Mouse (Mus musculus) limb, embryonic 13.5 days (tissue): ENCODE measurements around the gene Hist1h2bg. TPM values are rescaled to one million over a fixed set of nuclear protein-coding genes. Genes with fewer than 3 reads are reported as not detected.
A peak's percentile ranks its signal among the peaks of the same experiment; 100 is the strongest.

Experiments used
- ATAC-seq: fragments of 200-750 bp; cut with Nextera tagmentation; 2 replicates; pipeline ENCODE4 v1.8.0; 2017; ENCODE audit warnings: low read depth, moderate number of reproducible peaks, moderate TSS enrichment; ENCODE audit not compliant: low FRiP score
- H3K27ac ChIP-seq: fragments of 300-500 bp; sonication (generic); 2 replicates; pipeline ENCODE4 v1.5.1; 2015; ENCODE audit warnings: inconsistent platforms, mild to moderate bottlenecking, moderate library complexity
- H3K27me3 ChIP-seq: fragments of 300-500 bp; sonication (generic); 2 replicates; pipeline ENCODE4 v1.6.1; 2015; ENCODE audit warnings: mild to moderate bottlenecking, inconsistent platforms
- H3K36me3 ChIP-seq: fragments of 300-500 bp; sonication (generic); 2 replicates; pipeline ENCODE4 v1.6.1; 2015; ENCODE audit warnings: inconsistent platforms, mild to moderate bottlenecking, moderate library complexity
- H3K4me1 ChIP-seq: fragments of 300-500 bp; sonication (generic); 2 replicates; pipeline ENCODE4 v1.6.1; 2015; ENCODE audit warnings: inconsistent platforms
- H3K4me2 ChIP-seq: fragments of 300-500 bp; sonication (generic); replicated peaks from 2 replicates; pipeline ENCODE4 v1.6.1; 2015; ENCODE audit warnings: inconsistent platforms, mild to moderate bottlenecking, moderate library complexity
- H3K4me3 ChIP-seq: fragments of 300-500 bp; sonication (generic); 2 replicates; pipeline ENCODE4 v1.5.1; 2015; ENCODE audit warnings: moderate library complexity, mild to moderate bottlenecking, inconsistent platforms
- H3K9ac ChIP-seq: fragments of 300-500 bp; sonication (generic); 2 replicates; pipeline ENCODE4 v1.6.1; 2015; ENCODE audit warnings: mild to moderate bottlenecking, inconsistent platforms
- H3K9me3 ChIP-seq: fragments of 300-500 bp; sonication (generic); 2 replicates; pipeline ENCODE4 v1.6.1; 2016; ENCODE audit warnings: inconsistent platforms
- WGBS: fragments of 180-500 bp; shearing (Covaris S2); methylation state at CpG from one replicate; pipeline ENCODE4 v1.1.7; 2015; 5-methylcytosine and 5-hydroxymethylcytosine counted together
- polyA plus RNA-seq: library from polyadenylated mRNA; unstranded; fragments of >200 nt; fragmentation: Nextera tagmentation; extraction: Ambion mirVana; gene quantifications from 2 replicates; pipeline ENCODE4 v1.2.1, GENCODE M21; 2015

The Hist1h2bg gene
- polyA plus RNA-seq, 1 experiment from 2014 or later, result 11.2 TPM

DNA sequence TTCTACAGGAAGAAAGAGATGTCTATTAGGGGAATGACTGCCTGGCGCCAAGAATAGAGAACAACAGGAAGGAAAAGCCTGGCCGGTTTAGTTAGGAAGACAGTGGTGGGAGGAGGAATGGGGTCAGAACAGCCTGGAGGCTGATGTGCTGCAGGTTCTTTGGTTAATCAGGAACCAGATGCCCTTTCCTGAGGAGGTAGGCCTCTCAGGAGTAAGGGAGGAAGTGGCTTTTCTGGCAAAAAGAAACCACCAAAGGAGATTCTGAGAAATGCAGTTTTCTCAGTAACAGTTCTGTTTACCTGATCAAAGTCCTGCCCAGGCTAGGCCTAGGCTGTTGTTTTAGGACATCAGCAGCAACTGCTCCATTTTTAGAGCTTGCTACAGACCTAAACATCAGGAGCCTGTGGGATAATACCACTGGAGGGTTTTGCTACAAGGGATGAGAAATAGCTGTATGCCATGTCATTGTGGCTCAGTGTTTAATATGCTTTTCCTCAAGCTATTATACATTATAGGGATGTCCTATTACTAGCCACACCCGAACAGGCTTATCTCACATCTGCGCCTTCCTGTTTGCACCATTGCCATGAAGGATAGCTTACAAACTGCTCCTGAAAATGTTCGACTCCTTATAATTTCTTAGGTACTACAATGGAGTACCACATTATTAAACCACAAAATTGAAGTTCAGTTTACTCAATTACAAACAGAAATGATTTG, 22.0 kb downstream of the Hist1h2bg start:
- Histone ChIP-seq H3K4me2 (no peak overlapping the region), H3K27me3 (no peaks in the 10 kb centered on the region), H3K9me3 (no peaks in the 10 kb centered on the region), H3K27ac (peak overlapping the region; percentile 73), H3K36me3 (no peaks in the 10 kb centered on the region), H3K4me3 (no peak overlapping the region), H3K4me1 (peaks cover 8% of the 10 kb centered on the region), H3K9ac (no peak overlapping the region)
- no peak for ATAC-seq
- 69% methylated on average over 5 of the region's 5 CpGs for WGBS

DNA sequence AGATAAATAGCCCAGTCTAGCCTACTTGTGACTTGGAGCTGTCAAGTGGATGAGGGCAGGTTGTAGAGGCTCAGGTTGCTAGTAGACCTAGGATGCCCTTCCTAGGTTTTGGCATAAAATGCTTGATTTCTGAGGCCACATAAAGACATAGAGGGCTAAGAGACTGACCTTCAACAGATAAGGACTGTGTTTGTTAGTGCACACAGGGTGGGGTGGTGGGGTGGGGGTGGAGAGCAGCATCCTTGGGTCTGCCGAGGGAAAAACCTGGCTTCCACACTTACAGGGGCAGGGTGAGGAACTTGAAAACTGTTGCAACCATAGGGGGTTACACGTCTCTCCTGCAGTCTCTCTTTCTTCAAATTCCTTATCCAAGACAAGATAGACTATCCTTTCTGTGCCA, 24.0 kb downstream of the Hist1h2bg start:
- Histone ChIP-seq H3K27me3 (no peaks in the 10 kb centered on the region), H3K4me2 (no peak overlapping the region), H3K36me3 (no peaks in the 10 kb centered on the region), H3K4me3 (no peak overlapping the region), H3K9me3 (no peaks in the 10 kb centered on the region), H3K9ac (no peak overlapping the region), H3K27ac (no peak overlapping the region), H3K4me1 (peaks cover 8% of the 10 kb centered on the region)
- ATAC-seq, result no peak
- 86% methylated on average over 2 of the region's 2 CpGs for WGBS

DNA sequence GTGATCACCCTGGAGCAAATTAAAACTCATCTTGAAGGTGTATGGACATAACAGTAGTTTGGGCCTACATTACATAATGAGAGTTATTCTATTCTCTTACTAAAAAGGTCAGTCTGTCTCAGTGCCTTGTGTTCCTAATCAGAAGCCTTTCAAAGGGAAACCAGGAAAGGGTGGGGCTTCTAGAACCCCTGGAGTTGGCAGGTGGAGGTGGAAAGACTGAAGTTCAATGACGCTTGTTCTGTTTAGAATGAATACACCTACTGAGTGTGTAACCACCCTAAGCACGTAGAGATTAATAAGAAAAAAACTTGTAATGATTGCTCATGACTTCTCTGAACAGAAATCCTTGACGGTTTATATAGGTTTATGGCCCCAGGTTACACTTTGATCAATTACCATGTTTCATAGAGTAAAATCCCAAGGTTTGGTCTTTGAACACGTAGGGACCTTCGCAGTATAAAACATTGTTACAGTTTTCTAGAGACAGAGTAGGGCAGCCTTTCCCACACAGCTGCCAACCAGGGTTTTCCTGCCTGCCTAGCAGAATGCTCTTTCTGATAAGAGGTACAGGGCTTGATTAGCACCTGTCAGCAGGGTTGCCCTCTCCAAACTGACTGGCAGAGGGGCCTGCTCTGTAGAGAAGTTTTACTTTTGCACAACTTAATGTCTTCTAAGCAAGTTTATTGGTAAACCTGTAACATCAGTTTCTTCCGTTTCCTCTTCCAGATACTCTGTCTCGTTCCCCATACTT, 24.6 kb downstream of the Hist1h2bg start:
- Histone ChIP-seq H3K4me2 (no peak overlapping the region), H3K9me3 (no peaks in the 10 kb centered on the region), H3K27me3 (no peaks in the 10 kb centered on the region), H3K9ac (no peak overlapping the region), H3K4me1 (peaks cover 8% of the 10 kb centered on the region), H3K36me3 (no peaks in the 10 kb centered on the region), H3K27ac (no peak overlapping the region), H3K4me3 (no peak overlapping the region)
- WGBS, result 70% methylated on average over 7 of the region's 7 CpGs
- ATAC-seq, result no peak

DNA sequence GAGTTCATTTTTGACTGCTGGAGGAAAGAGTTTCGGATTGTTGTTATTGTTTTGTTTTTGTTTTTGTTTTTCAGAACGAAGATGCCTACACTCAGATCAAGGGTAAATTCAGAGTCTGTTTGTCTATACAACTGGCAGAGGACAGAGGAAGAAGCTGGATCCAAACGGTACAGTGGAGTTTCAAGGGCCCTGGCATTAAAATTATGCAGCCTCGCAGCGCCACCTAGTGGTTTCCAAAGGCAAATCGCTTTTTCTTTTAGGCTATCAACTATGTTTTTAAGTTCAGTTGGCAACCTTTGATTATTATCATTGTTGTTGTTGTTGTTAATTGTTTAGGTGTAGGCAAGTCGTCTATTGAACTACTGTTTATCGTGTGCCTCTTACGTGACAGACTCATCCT, 26.8 kb downstream of the Hist1h2bg start:
- no peak overlapping the region for H3K27ac ChIP-seq
- H3K4me2 ChIP-seq, result no peak overlapping the region
- H3K9me3 ChIP-seq, result no peaks in the 10 kb centered on the region
- ATAC-seq, result no peak
- H3K4me3 ChIP-seq, result no peak overlapping the region
- H3K36me3 ChIP-seq, result no peaks in the 10 kb centered on the region
- no peak overlapping the region for H3K9ac ChIP-seq
- H3K4me1 ChIP-seq, result peaks cover 4% of the 10 kb centered on the region
- WGBS, result 7% methylated on average over 9 of the region's 9 CpGs
- H3K27me3 ChIP-seq, result no peaks in the 10 kb centered on the region

DNA sequence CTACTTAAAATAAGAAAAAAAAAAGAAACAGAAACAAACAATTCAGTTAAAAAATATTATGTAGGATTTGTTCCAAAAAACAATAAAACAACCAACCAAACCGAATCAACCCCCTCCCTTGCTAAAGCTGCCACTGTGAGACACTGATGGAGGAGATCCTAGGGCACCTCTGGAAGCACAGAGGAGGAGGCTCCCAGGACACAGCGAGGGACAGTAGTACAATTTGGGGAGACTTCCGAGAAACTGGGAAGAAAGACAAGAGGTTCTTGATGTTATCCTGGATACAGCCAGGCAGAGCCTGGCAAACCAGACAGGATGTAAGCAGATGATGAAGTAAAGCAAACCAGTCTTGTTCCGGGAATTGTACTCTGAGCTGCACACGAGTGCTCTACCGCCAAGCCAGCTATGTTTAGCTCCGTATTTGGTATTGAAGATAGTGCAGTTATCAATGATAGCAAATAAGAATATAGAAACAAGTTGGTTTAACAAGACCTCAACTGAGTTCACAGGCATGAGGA, 32.0 kb downstream of the Hist1h2bg start:
- Histone ChIP-seq H3K9me3 (no peaks in the 10 kb centered on the region), H3K4me1 (no peaks in the 10 kb centered on the region), H3K27ac (no peak overlapping the region), H3K4me3 (no peak overlapping the region), H3K27me3 (no peaks in the 10 kb centered on the region), H3K9ac (no peak overlapping the region), H3K4me2 (no peak overlapping the region), H3K36me3 (no peaks in the 10 kb centered on the region)
- no peak for ATAC-seq
- WGBS, result 80% methylated on average over 7 of the region's 7 CpGs

DNA sequence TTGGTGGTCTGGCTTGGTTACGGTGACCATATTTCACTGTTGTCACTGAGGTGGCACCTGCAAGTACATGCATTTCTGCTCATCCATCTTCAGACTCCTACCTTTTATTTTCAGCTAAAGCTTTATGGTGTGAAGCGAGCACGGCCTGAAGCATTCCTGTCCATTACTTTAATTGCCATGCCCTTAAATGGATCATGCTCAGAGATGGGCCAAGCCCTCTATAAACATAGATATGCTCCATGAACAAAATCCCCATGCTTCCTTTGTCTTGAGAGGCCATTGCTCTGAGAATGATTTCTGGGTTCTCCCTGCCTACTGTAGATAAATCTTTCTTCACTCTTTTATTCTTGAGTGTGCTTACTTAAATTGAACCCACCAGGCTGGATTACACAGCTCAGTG, 33.3 kb downstream of the Hist1h2bg start:
- H3K36me3 ChIP-seq, result no peaks in the 10 kb centered on the region
- no peak overlapping the region for H3K4me3 ChIP-seq
- H3K4me2 ChIP-seq, result no peak overlapping the region
- H3K9ac ChIP-seq, result no peak overlapping the region
- no peaks in the 10 kb centered on the region for H3K9me3 ChIP-seq
- 74% methylated on average over 3 of the region's 3 CpGs for WGBS
- no peak overlapping the region for H3K27ac ChIP-seq
- H3K4me1 ChIP-seq, result no peaks in the 10 kb centered on the region
- ATAC-seq, result no peak
- H3K27me3 ChIP-seq, result no peaks in the 10 kb centered on the region

DNA sequence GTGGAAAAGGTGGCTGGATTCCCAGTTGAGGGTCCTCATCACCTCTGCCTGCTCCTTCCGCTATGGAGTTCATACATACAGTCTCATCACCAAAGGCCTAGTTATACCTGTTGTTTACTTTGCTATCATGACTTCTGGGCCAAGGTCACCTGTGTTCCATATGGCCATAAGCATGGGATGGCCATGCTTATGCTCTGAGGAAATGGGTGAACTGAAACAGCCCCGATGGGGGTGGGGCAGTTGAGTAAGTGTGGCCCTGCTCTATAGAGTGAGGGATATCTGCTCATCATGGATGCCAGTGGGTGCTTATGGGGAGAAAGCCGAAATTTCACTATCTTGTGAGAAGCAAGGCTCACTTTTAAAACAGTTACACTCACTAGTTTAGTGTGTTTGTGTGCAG, 33.9 kb downstream of the Hist1h2bg start:
- Histone ChIP-seq H3K4me3 (no peak overlapping the region), H3K4me2 (no peak overlapping the region), H3K27me3 (no peaks in the 10 kb centered on the region), H3K36me3 (no peaks in the 10 kb centered on the region), H3K9ac (no peak overlapping the region), H3K27ac (no peak overlapping the region), H3K9me3 (no peaks in the 10 kb centered on the region), H3K4me1 (no peaks in the 10 kb centered on the region)
- 81% methylated on average over 3 of the region's 3 CpGs for WGBS
- ATAC-seq, result no peak

DNA sequence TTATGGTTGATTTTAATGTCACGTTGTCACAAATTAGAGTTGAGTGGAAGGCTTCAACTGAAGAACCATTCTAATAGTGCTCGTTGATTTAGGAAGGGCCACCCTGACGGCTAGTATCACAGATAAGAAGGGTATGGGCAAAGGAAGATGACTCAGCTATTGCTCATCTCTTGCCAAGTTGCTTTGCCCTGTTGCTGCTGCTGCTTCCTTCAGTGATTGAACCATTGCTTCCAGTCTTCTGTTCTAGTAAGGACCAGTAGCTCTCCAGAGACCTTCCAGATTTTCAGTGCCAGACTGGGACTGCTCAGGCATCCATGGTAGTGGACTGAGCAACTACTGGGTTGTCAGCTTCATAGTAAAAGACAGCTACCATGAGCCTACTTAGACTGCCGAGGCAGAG, 38.0 kb downstream of the Hist1h2bg start:
- Histone ChIP-seq H3K27ac (no peak overlapping the region), H3K4me1 (no peaks in the 10 kb centered on the region), H3K9ac (no peak overlapping the region), H3K9me3 (no peaks in the 10 kb centered on the region), H3K4me3 (no peak overlapping the region), H3K27me3 (no peaks in the 10 kb centered on the region), H3K4me2 (no peak overlapping the region), H3K36me3 (no peaks in the 10 kb centered on the region)
- 88% methylated on average over 4 of the region's 4 CpGs for WGBS
- no peak for ATAC-seq

DNA sequence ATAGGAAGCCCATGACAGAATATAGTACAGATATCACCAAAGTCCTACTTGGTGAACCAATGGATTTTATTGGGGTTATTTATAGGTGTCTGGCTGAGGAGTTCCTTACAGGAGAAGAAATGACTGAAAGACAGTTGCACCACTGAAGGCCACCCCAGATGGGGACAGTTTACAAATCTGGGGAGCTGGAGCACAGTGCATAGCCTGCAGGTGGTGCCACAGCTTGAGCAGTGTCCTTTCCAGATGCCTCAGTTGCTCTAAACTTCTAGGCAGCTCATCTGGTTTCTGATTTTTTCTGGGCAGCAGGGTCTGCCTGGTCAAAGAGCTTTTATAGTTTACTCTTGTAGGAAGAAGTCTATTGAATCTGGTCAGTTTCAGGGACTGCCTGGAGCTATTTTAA, 38.6 kb downstream of the Hist1h2bg start:
- Histone ChIP-seq H3K4me1 (no peaks in the 10 kb centered on the region), H3K27ac (no peak overlapping the region), H3K9me3 (no peaks in the 10 kb centered on the region), H3K4me2 (no peak overlapping the region), H3K36me3 (no peaks in the 10 kb centered on the region), H3K9ac (no peak overlapping the region), H3K27me3 (no peaks in the 10 kb centered on the region), H3K4me3 (no peak overlapping the region)
- ATAC-seq, result no peak

DNA sequence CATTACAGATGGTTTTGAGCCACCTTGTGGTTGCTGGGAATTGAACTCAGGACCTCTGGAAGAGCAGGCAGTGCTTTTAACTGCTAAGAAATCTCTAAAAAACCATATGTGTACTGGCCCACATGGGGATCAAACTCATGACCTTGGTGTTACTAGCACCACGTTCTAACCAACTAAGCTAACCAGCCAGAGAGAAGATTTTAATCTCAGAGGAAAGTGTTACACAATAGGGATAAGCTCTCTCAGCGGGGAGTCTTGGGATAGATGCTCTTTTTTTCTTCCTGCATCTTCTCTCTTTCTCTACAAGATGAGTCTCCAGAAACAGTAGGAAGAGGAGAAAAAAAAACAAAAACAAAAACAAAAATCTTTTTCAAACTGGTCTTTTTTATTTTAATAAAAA, 39.2 kb downstream of the Hist1h2bg start:
- Histone ChIP-seq H3K4me1 (no peaks in the 10 kb centered on the region), H3K9me3 (no peaks in the 10 kb centered on the region), H3K4me3 (no peak overlapping the region), H3K27ac (no peak overlapping the region), H3K27me3 (no peaks in the 10 kb centered on the region), H3K9ac (no peak overlapping the region), H3K4me2 (no peak overlapping the region), H3K36me3 (no peaks in the 10 kb centered on the region)
- no peak for ATAC-seq
- WGBS, result 78% methylated on average over 2 of the region's 2 CpGs

DNA sequence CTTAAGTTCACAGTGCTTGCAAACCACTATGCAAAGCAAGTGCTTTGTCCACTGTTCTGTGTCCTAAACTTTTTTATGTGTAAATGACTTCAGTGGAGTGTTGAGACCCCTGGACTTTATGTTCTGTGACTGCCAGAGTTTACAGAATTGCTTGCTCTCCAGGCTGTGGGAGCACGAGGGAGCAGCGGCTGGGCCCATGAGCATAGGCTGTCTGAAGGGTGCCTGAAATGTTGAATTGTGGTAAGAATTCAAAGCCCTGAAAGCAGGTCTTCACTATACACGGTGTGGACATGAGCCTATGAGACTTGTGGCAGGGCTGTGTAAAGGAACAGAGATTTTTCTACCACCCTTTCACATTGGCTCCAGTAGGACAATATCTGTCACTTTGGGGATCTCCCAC, 40.4 kb downstream of the Hist1h2bg start:
- H3K4me1 ChIP-seq, result no peaks in the 10 kb centered on the region
- no peak for ATAC-seq
- WGBS, result 88% methylated on average over 3 of the region's 3 CpGs
- H3K9ac ChIP-seq, result no peak overlapping the region
- H3K27ac ChIP-seq, result no peak overlapping the region
- H3K4me2 ChIP-seq, result no peak overlapping the region
- no peaks in the 10 kb centered on the region for H3K27me3 ChIP-seq
- no peaks in the 10 kb centered on the region for H3K36me3 ChIP-seq
- no peak overlapping the region for H3K4me3 ChIP-seq
- H3K9me3 ChIP-seq, result no peaks in the 10 kb centered on the region

DNA sequence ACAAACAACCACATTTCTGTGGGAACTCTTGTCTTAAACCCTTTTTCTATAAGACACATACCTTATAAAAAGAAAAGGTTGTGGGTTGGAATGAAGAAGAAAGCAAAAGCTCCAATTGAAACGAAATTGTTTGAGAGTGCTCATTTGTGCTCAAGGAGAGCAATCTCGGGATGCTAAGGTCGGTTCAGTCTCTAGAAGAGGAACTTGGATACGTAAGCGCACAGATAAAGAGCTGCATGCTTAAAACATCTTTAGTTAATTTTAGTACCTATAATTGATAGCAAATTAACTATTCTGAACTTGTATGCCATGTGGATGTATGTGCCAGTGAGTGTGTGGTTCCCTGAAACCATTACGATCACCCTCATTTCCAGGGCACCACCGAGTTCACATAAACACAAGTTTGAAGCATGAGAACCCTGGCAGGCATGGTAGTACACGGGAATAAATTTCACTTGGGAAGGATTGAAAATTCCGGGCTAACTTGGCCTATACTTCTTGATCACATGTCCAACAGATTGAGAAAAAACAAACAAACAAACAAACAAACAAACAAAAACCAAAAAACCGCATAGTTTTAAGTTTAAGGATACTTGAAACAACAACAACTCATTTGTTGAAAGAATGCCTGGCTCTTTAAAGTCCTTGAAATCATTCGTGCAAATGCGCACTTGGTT, 49.0 kb downstream of the Hist1h2bg start:
- H3K27me3 ChIP-seq, result no peaks in the 10 kb centered on the region
- no peaks in the 10 kb centered on the region for H3K36me3 ChIP-seq
- peak overlapping the region; percentile 69 for H3K9ac ChIP-seq
- no peaks in the 10 kb centered on the region for H3K9me3 ChIP-seq
- peaks cover 11% of the 10 kb centered on the region for H3K4me1 ChIP-seq
- 52% methylated on average over 12 of the region's 12 CpGs for WGBS
- H3K4me2 ChIP-seq, result peak overlapping the region; percentile 95
- H3K4me3 ChIP-seq, result peak overlapping the region; percentile 73
- peak overlapping the region; percentile 99 for H3K27ac ChIP-seq
- ATAC-seq, result no peak
